Mouse (Mus musculus): ENCODE data around the gene Nadk. TPM values are rescaled to one million over a fixed set of nuclear protein-coding genes. Genes with fewer than 3 reads are reported as not detected.

Nadk gene
- polyA plus RNA-seq, 1 experiment from 2014 or later = 78.0 TPM

DNA sequence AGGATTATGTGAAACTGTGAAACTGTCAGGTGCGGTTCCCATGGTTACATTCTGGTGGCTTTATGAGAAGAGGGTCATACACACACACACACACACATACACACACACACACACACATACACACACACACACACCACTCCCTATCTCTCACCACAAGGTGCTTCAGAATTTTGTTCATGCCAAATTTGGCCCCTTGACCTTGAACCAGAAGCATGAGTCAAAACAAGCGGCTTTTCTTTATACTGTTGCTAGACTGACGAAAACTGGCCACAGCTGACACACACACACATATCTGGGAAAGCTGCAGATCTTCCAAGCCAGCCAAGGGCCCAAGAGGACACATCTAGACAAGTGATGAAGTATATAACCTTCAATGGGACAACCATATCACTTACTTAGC is 33.6 kb downstream of the Nadk start:
- H3K27ac ChIP-seq = no peak overlapping the region
- WGBS (ENCODE audit: insufficient replicate concordance) = 73% methylated on average over 3 of the region's 3 CpGs
- ATAC-seq = no peak

DNA sequence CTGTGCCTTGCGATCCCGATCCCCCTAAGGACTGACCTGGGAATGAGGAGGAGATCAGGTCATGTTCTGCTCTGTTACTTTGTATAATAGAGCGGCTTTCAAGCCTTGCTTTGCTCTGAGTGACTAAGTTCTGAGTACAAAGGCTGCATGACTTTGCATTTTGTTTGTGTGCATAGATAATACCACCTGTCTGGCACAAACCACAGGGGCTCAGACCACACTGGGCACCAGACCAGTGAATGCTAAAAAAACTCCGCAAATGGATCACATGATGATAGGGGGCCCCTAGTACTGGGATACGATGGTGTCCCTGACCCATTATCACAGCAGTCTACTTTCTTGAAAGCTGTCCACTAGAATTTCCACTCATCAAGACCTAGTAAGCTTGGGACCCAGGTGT is 34.4 kb downstream of the Nadk start:
- Histone ChIP-seq H3K27ac (no peak overlapping the region), H3K4me3 (no peak overlapping the region), H3K4me1 (peaks cover 49% of the 10 kb centered on the region), H3K27me3 (replicated peaks) (no peaks in the 10 kb centered on the region), H3K36me3 (no peaks in the 10 kb centered on the region), H3K4me2 (peak overlapping the region; percentile 32), H3K9me3 (replicated peaks) (no peaks in the 10 kb centered on the region), H3K9ac (no peak overlapping the region)
- 42% methylated on average over 5 of the region's 5 CpGs for WGBS (ENCODE audit: insufficient replicate concordance)
- ATAC-seq = no peak

More for the DNA sequence above, 33.6 kb downstream of the Nadk start:
- Histone ChIP-seq H3K36me3 (peaks cover 6% of the 10 kb centered on the region; the same call in 1 of the 2 replicates), H3K9ac (no peak overlapping the region), H3K27me3 (replicated peaks) (no peaks in the 10 kb centered on the region), H3K4me1 (peaks cover 47% of the 10 kb centered on the region), H3K9me3 (replicated peaks) (no peaks in the 10 kb centered on the region), H3K4me2 (no peak overlapping the region), H3K4me3 (no peak overlapping the region)

DNA sequence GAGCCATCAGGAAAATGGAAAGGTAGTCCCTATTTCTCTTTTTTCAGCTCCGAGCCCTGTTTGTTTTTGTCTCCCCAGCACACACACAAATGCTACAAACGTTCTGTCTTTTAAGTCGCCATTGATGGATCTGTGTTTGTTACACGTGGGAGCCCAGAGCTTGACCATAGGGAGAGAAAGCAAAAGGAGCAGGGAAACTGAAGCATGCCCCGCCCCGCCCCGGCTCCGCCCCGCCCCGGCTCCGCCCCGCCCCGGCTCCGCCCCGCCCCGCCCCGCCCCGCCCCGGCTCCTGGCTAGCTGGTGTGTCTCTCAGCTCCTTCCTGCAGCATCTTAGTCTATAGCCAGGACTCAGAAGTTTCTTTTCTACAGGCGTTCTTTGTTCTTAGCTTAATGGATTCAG is 36.4 kb downstream of the Nadk start:
- ATAC-seq = no peak
- WGBS (ENCODE audit: insufficient replicate concordance) = 10% methylated on average over 20 of the region's 20 CpGs
- H3K4me2 ChIP-seq = peak overlapping the region; percentile 23
- H3K4me3 ChIP-seq = no peak overlapping the region
- H3K4me1 ChIP-seq = peaks cover 64% of the 10 kb centered on the region
- peaks cover 8% of the 10 kb centered on the region for H3K36me3 ChIP-seq
- no peaks in the 10 kb centered on the region for H3K9me3 ChIP-seq (replicated peaks)
- no peak overlapping the region for H3K27ac ChIP-seq
- H3K27me3 ChIP-seq (replicated peaks) = no peaks in the 10 kb centered on the region
- no peak overlapping the region for H3K9ac ChIP-seq

DNA sequence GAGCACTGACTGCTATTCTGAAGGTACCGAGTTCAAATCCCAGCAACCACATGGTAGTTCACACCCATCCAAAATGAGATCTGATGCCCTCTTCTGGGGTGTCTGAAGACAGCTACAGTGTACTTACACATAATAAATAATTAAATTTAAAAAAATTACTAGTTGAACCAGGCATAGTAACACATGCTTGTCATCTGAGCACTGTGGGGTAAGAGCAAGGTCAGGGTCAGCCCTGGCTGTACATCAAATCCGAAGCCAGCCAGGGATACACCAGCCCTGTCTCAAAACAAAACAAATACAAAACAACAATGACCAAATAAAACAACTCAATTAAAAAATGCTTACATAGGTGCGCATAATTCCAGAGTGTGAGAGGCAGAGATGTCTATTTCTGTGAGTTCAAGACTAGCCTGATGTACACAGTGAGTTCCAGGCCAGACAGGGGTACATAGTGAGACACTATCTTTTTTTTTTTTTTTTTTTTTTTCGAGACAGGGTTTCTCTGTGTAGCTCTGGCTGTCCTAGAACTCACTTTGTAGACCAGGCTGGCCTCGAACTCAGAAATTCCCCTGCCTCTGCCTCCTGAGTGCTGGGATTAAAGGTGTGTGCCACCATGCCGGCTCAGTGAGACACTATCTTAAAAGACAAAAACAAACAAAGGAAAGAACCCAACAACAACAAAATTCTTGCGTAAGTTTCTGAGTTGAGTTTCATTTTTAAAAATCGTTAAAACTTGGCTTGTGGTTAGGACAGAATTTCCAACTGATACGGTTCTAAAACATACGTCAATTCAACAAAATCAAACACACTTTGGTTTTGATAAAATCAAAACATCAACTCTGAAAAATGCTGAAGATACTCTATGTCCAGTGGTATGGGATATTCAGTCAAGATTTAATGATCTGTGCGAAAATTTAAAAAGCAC is 38.0 kb downstream of the Nadk start:
- Histone ChIP-seq H3K27me3 (replicated peaks) (no peaks in the 10 kb centered on the region), H3K4me1 (peaks cover 77% of the 10 kb centered on the region), H3K36me3 (peaks cover 18% of the 10 kb centered on the region), H3K4me2 (peak overlapping the region; percentile 95), H3K9me3 (replicated peaks) (no peaks in the 10 kb centered on the region), H3K27ac (peak overlapping the region; percentile 97), H3K9ac (peak overlapping the region; percentile 92), H3K4me3 (peak overlapping the region; percentile 99)
- no peak for ATAC-seq
- 70% methylated on average over 11 of the region's 11 CpGs for WGBS (ENCODE audit: insufficient replicate concordance)

DNA sequence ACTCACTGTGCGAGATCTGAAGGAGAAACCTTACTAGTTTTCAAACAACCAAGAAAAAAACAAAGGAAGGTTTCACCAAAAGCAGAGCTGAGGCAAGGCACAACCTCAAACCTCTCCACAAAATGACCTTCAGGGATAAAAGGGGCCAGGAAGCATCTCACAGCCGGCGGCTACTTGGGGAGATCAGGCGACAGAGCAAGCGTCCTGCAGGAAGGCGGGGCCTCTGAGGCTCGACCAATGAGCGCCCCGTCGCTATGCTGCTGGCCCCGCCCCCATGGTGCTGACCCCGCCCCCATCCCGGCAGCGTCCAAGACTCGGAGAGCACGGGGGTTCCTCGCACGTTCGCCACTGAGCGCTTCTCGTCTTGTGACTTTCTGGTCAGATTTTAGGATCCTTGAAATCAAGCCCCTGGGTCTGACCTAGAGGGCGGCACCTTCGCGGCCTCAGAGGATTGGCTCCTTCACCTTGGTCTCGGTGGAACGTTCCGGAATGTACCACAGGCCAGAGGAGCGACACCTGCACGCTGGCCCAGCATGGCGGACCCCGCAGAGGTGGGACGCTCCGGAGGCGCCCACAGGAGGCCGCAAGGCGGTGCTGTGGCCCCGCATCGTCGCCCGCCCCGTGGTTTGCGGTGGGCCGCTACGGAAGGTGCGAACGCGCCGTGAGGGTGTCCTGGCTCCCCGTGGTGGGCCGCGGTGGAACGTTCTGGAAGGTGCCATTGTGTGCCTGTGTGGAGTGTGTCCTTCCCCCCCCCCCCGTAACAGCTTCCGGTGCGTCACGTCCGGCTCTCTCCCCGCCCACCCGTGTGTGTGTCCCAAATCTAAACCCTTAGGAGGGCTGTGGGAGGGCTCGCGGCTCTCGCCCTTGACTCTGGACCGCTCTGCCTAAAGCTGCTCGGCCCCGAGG is 39.2 kb downstream of the Nadk start, which contains the start of gene Slc35e2:
Slc35e2 (plus strand) TSS at position 326 of the 906 bp plus-strand sequence.
- WGBS (ENCODE audit: insufficient replicate concordance) = under 1% methylated on average over 58 of the region's 65 CpGs

DNA sequence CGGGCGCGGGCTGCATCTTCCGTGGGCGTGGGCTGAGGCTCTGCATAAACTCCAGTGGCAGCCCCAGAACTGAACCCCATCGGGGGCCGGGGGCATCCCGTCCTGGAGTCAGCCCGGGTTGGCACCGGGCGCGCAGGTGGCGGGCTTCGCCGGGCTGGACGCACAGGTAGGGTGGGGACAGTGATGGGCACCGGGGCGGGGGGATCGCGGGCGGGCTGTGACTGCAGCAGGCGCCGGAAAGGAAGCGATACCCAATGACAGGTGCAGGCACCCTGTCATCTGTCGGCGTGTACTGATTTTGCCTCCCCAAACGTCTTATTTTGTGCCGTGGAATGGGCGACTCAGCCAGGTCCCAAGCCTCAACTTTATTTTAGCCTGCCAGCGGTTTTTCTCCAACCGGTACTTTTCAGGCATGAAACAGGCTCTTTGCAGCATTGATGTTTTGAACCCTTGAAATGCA is 39.8 kb downstream of the Nadk start:
- H3K4me3 ChIP-seq = peak overlapping the region; percentile 99
- H3K9ac ChIP-seq = peak overlapping the region; percentile 92
- H3K27ac ChIP-seq = peak overlapping the region; percentile 97
- peaks cover 65% of the 10 kb centered on the region for H3K4me1 ChIP-seq
- H3K36me3 ChIP-seq = peaks cover 31% of the 10 kb centered on the region
- no peaks in the 10 kb centered on the region for H3K27me3 ChIP-seq (replicated peaks)
- WGBS (ENCODE audit: insufficient replicate concordance) = 3% methylated on average over 30 of the region's 31 CpGs
- H3K9me3 ChIP-seq (replicated peaks) = no peaks in the 10 kb centered on the region
- ATAC-seq = peak; percentile 31
- peak overlapping the region; percentile 95 for H3K4me2 ChIP-seq

More for the DNA sequence above, 39.2 kb downstream of the Nadk start, which contains the start of gene Slc35e2:
- Histone ChIP-seq H3K27ac (peak within 1 kb of the TSS; percentile 97), H3K36me3 (peaks cover 27% of the 10 kb centered on the region), H3K9me3 (replicated peaks) (no peaks in the 10 kb centered on the region), H3K4me3 (peak within 1 kb of the TSS; percentile 99), H3K9ac (peak within 1 kb of the TSS; percentile 92), H3K4me2 (peak within 1 kb of the TSS; percentile 95), H3K4me1 (peaks cover 72% of the 10 kb centered on the region), H3K27me3 (replicated peaks) (no peaks in the 10 kb centered on the region)
- peak; percentile 93 for ATAC-seq

DNA sequence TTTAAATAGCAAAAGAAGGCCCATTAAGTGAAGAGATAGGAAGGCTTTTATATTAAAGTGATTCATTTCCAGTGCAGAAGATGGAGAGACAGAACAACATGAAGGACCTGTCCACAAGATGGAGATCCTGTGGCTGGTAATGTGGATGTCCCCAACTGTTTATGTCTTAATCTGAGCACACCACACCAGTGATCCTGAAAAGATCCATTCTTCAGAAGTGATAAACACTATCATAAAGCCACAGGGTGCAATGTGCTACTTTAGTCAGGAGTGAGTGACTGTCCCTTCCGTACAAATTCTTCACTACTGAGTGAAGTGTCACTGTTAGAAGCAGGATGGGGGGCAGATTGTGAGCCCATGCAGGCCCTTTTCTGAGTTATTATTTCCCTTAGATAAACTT is 40.6 kb downstream of the Nadk start:
- peak overlapping the region; percentile 92 for H3K9ac ChIP-seq
- WGBS (ENCODE audit: insufficient replicate concordance) = 7% methylated on average over 1 of the region's 1 CpGs
- H3K9me3 ChIP-seq (replicated peaks) = no peaks in the 10 kb centered on the region
- 0 out of 2 replicates have a peak, but pooled peaks have one; percentile 12 for ATAC-seq
- H3K4me3 ChIP-seq = peak overlapping the region; percentile 99
- H3K27ac ChIP-seq = peak overlapping the region; percentile 97; the same call in 1 of the 2 replicates
- peak overlapping the region; percentile 95 for H3K4me2 ChIP-seq
- peaks cover 61% of the 10 kb centered on the region for H3K4me1 ChIP-seq
- peaks cover 31% of the 10 kb centered on the region for H3K36me3 ChIP-seq
- no peaks in the 10 kb centered on the region for H3K27me3 ChIP-seq (replicated peaks)

DNA sequence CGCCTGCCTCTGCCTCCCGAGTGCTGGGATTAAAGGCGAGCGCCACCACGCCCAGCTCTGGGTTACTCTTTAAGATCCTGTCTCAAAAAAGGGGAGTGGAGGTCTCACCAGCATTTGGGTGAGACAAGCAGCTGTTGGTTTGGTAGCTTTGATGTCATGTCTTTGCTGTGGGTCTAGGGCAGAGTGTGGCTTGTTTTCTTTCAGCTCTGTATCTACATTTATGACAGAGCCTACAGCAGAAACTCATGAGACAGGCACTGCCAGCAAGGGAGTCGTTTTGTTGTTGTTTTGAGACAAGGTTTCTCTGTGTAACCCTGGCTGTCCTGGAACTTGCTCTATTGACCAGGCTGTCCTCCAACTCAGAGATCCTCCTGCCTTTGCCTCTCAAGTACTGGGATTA is 41.6 kb downstream of the Nadk start:
- Histone ChIP-seq H3K4me2 (0 out of 2 replicates have a peak overlapping the region, but pooled peaks have one; percentile 95), H3K4me1 (peaks cover 50% of the 10 kb centered on the region), H3K9me3 (replicated peaks) (no peaks in the 10 kb centered on the region), H3K27me3 (replicated peaks) (no peaks in the 10 kb centered on the region), H3K9ac (peak overlapping the region; percentile 39; the same call in 1 of the 2 replicates), H3K27ac (peak overlapping the region; percentile 26; the same call in 1 of the 2 replicates), H3K36me3 (peaks cover 31% of the 10 kb centered on the region), H3K4me3 (no peak overlapping the region)
- WGBS (ENCODE audit: insufficient replicate concordance) = 79% methylated on average over 6 of the region's 6 CpGs
- ATAC-seq = no peak

DNA sequence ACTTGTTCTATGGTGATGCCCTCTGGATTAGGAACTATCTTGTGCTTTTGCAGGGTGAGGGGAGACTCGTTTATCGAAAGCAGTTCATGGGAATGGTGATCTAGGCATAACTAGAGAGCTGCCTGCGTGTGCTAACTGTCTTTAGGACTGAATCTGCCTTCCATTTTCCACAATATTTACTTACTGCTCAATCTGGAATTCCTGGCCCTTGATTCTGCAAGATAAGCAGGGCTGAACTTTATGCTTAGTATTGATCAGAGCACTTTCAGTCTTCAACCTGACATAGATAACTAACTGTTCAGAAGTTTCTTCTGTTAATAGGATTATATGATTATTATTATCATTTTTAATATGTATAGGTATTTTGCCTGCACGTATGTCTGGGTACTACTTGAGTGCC is 43.0 kb downstream of the Nadk start:
- H3K4me2 ChIP-seq = no peak overlapping the region
- WGBS (ENCODE audit: insufficient replicate concordance) = 74% methylated on average over 4 of the region's 4 CpGs

DNA sequence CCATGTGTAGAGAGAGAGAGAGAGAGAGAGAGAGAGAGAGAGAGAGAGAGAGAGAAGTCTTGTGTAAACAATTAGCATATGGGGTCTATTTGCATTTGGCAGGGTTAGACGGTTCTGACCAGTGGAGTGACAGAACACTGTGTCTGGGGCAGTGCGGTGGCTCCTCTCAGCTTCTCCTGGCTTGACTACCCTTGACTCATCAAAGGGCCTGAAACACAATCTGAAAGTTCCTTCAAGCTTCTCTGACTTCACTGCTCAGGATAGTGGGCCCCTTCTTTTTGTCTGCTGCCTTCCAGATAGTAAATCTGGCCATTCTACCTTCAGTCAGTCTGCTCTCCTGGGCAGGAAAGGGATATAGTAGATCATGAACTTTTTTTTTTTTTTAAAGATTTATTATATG is 44.6 kb downstream of the Nadk start:
- Histone ChIP-seq H3K36me3 (peaks cover 54% of the 10 kb centered on the region), H3K4me1 (peaks cover 30% of the 10 kb centered on the region), H3K9ac (no peak overlapping the region), H3K27ac (no peak overlapping the region), H3K4me2 (no peak overlapping the region), H3K4me3 (no peak overlapping the region), H3K9me3 (replicated peaks) (no peaks in the 10 kb centered on the region), H3K27me3 (replicated peaks) (no peaks in the 10 kb centered on the region)
- no peak for ATAC-seq
- 76% methylated on average over 2 of the region's 2 CpGs for WGBS (ENCODE audit: insufficient replicate concordance)

More for the DNA sequence above, 43.0 kb downstream of the Nadk start:
- H3K9ac ChIP-seq = no peak overlapping the region
- H3K4me3 ChIP-seq = no peak overlapping the region
- peaks cover 40% of the 10 kb centered on the region for H3K36me3 ChIP-seq
- no peaks in the 10 kb centered on the region for H3K9me3 ChIP-seq (replicated peaks)
- ATAC-seq = no peak
- peaks cover 39% of the 10 kb centered on the region for H3K4me1 ChIP-seq
- H3K27me3 ChIP-seq (replicated peaks) = no peaks in the 10 kb centered on the region
- H3K27ac ChIP-seq = no peak overlapping the region

DNA sequence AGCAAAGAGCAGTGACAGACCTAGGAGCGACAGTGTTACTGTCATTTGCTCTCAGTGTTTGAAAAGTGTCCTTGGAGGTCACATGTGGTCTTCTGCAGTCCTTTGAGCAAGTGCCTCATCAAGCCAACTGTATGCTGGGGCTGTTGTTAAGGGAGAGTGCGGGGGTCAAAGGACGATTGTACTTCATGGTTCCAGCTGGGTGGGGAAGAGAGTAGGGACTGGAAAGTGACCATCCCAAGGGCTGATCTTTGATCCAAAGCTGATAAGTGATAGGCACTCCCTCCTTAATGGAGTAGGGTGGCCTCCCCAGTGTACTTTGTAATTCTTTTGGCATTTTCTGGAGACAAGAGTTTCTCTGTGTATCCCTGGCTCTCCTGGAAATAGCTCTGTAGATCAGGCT is 49.7 kb downstream of the Nadk start:
- 75% methylated on average over 3 of the region's 3 CpGs for WGBS (ENCODE audit: insufficient replicate concordance)
- peaks cover 70% of the 10 kb centered on the region for H3K36me3 ChIP-seq

More for the DNA sequence above, 49.7 kb downstream of the Nadk start:
- Histone ChIP-seq H3K4me2 (no peak overlapping the region), H3K27me3 (replicated peaks) (no peaks in the 10 kb centered on the region), H3K4me3 (no peak overlapping the region), H3K9me3 (replicated peaks) (no peaks in the 10 kb centered on the region), H3K9ac (no peak overlapping the region), H3K4me1 (no peaks in the 10 kb centered on the region), H3K27ac (no peak overlapping the region)
- ATAC-seq = no peak
